Mouse (Mus musculus) inflammation-experienced regulatory T-cells, adult 6 months (primary cell): ENCODE data around the gene 1700092M07Rik. TPM values are rescaled to one million over a fixed set of nuclear protein-coding genes. Genes with fewer than 3 reads are reported as not detected.
"Not testable (repeated sequence)": the region's sequence is repeated elsewhere in the genome, so short reads cannot be mapped to it uniquely, and the experiment has no call there.

Experiments
- ATAC-seq: one replicate; pipeline ENCODE4 v1.8.0; 2017
- polyA plus RNA-seq, 3 experiments: library from polyadenylated mRNA; unstranded; fragments of 100-300 nt; shearing (Covaris generic); gene quantifications; one replicate each; pipeline ENCODE4 v1.2.1; 2017

1700092M07Rik gene
- polyA plus RNA-seq, 3 experiments from 2014 or later = 1.8 TPM; not detected in 2

DNA sequence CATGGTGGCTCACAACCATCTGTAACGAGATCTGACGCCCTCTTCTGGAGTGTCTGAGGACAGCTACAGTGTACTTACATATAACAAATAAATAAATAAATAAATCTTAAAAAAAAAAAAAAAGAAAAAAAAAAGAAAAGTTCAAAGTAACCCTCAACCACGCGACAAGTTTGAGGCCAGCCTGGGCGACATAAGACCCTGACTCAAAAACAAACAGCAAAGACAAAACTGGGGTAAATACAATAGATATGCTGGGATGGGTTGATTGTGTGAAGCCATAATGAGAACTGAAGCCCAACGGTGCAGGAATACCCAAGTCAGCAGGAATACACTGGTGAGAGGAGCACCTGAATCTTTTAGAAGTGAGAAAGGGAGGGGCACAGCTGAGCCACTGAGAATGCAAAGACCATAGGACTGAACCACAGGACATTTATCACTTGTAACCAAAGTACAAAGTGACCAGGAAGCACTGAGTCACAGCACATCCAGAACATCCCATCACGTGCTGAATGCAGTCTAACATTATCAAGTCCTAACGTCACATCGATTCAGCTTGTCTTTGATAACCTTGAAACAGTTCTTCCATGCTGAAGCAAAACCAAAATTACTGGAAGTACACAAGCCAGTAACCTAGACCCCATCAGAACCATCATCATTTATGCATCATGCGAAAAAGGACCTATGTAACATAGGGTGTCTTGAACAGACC, 23.6 kb upstream of the 1700092M07Rik start:
- ATAC-seq = no peak

DNA sequence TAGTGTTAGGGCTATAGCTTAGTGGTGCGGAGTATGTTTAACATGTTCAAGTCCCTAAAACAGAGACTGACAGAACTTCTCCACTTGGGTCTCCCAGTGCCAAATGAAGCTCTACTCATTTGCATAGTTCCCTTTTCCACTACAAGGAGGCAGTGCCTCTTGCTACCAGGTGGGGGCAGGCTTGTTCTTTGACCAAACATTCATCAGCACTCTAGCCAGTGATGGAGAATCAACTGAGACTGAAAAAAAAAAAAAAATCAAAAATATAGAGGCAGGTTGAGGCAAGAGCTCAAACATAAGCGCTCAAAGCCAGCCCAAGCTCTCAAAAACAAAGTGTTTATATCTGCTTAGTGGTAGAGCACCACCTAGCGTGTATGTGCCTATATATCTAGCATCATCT, 22.2 kb upstream of the 1700092M07Rik start:
- ATAC-seq = peak; percentile 28

DNA sequence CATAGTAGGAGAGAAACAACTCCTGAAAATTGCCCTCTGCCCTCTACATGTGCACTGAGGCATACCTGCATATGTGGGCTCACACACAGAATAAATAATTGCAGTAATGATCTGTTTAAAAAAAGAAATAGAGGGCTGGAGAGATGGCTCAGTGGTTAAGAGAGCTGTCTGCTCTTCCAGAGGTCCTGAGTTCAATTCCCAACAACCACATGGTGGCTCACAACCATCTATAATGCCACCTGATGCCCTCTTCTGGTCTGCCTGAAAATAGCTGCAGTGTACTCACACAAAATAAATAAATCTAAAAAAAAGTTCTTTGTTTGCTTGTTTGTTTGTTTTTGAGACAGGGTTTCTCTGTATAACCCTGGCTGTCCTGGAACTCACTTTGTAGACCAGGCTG, 21.5 kb upstream of the 1700092M07Rik start:
- not testable (repeated sequence) for ATAC-seq

DNA sequence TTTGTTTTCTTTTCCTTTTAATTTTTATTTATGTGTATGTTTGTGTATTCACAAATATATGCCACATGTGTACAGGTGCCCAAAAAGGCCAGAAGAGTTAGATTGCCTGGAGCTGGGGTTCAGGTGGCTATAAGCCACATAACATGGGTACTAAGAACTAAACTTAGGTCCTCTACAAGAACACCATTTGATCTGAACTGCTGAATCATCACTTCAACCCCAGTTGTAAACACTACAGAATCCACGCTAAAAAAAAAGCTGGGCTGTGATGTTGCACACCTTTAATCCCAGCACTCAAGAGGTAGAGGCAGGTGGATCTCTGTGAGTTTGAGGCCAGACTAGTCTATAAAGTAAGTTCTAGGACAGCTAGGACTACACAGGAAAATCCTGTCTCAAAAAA, 19.1 kb upstream of the 1700092M07Rik start:
- no peak for ATAC-seq

DNA sequence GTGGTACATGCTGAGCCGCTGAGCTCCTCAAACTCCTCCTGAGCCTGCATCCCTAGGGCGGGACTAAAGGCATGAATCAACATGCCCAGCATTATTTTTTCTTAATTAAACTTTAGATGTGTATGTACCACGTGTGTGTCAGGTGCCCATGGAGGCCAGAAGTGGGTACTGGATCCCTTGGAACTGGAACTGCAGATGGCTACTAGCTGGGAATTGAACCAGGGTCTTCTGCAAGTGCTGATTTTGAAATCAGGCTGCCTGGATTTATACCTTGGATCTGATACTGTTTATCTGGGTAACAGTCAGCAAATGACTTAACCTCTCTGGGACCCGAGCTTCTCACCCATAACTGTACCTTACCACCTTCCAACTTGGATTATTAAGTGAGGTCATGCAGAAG, 18.5 kb upstream of the 1700092M07Rik start:
- ATAC-seq = no peak

DNA sequence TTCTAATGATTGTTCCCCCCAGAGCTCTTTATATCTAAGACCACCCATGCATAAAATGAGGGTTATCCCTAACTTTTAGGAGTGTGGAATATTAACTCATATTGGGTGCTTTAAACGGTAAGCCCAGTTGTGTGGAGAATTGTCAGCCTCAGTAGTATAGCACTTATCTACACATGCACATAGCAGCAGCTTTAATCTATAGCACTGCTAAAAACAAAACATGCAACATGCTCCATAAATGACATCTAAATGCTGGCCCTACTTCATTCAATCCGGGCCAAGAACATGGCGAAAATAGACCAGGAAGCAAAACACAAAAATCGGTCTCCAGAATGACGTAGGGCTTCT, 18.0 kb upstream of the 1700092M07Rik start:
- ATAC-seq = no peak

DNA sequence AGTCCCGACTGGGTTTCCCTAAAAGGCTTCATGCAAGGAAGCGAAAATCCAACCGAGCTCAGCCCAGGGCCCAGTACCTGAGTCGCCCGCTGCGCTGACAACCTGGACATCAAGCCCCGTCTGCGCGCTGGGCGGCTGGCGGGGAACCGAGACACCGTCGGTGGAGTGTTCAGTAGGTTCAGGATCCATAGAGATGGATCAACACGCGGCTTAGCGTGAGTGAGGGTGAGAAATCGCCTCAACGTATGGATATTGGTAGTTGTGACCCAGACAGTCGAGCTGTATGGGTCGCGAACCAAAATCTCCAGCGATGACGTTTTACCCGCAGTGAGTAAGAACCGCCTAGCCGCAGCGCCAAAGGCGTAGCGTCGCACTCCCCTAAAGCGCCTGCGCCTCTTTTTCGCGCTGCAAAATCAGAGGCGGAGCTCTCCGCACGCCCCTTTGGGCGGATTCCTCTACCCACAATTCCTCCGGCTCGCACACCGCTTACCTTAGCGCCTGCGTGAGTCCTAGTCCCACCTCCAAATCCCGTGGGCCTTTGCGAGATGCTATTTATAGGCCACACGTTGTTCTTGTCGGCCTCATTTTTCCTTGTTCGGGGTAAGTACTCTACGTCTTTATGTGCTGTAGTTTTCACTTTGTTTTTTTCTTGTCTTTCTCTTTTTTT, 17.5 kb upstream of the 1700092M07Rik start, which contains the start of gene Slc3a2:
Slc3a2 (minus strand) TSS at position 463 of the 667 bp plus-strand sequence.
- peak; percentile 92 for ATAC-seq

DNA sequence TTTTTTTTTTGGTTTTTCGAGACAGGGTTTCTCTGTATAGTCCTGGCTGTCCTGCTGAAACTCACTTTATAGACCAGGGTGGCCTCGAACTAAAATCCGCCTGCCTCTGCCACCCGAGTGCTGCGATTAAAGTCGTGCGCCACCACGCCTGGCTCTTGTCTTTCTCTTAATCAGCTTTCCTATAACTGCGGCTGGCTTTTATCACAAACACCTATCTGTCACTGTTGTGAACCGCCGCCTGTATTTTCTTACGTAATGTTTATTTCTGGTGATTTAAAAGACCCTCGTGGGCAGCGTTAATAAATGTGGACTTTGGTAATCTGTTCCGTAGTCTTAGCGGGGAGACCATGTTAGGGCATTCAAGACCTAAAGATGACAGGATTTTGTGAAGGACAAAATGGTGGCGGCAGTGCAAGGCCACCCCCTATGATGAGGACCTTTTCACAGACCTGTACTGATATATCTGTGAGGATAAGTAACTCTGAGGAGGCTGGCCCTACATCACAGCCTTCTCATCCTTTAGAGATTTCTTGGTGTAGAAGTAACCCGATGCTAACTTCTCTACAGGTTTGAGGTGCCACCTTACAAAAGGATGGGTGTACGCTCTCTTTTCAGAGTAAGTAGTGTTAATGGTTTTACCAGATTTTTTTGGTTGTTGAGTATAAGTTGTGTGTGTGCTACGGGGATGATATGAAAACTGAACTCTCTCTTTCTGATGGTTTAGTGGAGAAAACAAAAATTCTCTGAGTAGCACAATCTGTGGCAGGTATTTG, 16.8 kb upstream of the 1700092M07Rik start:
- no peak for ATAC-seq

DNA sequence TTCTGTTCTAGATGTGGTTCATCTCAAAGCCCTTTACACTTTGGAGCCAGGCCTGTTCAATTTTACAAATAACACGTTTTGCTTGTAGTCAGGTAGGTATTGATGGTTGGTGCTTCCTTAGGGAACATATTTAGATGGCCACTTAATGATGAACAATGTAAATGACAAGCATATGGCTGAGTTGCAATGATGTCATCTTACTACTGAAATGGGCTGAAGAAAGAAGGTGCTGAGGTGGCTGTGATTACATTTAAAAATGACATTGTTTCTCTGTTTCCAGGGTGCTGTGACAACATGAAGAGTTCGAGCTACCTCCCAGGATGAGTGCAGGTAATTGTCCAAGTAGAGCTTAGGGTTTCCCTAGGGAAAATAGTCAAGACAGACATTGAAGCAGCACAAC, 16.1 kb upstream of the 1700092M07Rik start:
- no peak for ATAC-seq

DNA sequence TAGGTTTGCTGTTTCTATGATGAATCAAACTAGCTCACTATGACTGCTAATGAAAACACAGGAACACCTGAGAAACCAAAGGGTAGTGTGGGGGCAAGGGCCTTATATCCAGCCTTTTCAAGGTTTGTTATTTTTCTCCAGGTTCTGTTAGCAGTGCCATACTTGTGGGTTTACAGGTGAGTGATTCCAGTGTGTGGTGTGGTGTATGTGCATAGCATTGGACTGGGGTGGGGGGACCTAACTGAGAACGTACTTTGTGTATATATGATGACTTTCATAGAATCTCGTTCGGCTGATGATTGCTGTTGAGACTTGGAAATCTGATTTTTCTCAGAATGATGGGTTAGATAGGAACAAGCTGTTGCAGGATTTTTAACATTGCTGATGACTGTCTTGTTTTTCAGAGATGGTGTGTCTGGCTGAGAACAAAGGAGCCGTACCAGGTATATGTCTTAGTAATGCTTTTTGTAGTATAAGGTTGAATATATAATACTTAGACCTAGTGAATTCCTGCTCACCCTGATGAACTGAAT, 15.4 kb upstream of the 1700092M07Rik start:
- no peak for ATAC-seq

DNA sequence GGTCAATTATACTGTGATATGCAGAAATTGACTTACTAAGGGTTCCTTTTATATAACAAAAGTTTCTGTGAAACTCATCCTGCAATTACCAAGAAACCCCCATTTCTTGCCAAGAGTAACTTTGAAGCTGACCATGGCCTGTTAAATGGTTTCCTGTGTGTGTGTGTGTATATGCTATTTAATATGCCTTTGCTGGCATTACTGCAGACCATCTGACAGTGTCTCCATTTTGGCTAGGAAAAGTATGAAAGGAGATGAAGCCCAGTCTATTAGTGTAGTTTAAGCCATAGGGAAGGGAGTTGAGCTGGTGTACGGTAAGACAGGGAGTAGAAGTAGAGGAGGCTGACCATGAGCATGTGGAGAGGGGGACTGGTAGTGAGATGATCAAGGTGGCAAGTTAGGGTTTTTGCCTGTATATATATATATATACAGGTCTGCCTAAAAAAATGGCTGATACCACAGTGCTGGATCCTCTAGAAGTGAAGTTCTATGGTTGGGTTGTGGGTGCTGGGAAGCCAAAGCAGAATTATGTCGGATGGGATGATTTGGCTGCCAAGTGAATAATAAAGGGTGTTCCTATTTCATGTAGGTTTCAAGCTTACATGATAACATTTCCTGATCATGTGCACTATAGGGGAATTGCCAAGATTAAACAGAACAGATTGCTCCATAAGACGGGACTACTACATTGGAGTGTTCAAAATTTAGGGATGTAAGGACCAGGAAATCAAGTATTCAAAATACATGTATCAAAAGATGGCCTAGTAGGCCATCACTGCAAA, 13.7 kb upstream of the 1700092M07Rik start:
- no peak for ATAC-seq

DNA sequence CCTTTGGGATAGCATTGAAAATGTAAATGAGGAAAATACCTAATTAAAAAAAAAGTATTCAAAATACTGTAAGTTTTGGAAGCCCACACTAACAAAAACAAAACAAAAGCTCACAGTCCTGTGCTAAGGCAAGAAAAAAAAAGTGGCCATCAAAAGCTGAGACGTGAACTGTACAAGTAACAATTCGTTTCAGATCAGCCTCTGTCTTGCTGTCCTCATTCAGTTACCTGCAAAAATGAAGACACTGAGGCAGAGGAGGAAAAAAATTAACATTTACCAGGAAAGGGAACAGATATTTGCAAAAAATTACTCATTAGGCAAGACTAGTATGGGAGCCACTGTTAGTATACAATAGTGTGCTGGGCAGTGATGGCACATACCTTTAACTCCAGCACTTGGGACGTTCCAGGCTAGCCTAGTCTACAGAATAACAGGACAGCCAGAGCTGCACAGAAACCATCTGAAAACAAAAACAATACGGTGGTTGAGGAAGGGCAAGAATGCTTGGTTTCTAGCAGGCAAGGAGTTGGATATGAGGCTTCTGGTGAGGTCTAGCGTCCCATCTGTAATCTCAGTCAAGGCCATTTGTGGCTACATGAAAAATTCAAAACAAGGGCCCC, 12.9 kb upstream of the 1700092M07Rik start:
- ATAC-seq = no peak

DNA sequence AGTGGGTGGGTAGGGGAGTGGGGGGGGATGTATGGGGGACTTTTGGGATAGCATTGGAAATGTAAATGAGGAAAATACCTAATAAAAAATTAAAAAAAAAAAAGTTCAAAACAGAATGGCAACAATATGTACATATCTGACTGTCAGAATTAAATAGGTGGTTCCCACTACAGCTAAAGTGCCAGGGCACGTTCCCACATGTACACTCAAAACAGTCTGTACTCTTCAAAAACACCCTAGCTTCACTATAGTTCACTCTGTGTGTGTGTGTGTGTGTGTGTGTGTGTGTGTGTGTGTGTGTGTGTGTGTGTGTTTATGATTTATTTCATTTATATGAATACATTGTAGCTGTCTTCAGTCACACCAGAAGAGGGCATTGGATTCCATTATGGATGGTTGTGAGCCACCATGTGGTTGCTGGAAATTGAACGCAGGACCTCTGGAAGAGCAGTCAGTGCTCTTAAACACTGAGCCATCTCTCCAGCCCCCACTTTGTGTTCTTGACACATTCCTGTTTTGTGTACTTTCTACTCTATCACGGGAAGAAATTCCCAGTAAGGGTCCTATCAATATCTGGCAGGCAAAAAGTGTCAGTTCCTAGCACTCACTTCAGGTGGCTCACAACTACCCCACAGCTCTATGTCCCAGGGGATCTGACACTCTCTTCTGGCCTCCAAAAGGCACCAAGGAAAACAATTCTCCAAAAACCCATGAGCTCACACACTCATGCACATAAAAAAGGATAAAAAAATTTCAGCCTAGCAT, 12.0 kb upstream of the 1700092M07Rik start:
- not testable (repeated sequence) for ATAC-seq

DNA sequence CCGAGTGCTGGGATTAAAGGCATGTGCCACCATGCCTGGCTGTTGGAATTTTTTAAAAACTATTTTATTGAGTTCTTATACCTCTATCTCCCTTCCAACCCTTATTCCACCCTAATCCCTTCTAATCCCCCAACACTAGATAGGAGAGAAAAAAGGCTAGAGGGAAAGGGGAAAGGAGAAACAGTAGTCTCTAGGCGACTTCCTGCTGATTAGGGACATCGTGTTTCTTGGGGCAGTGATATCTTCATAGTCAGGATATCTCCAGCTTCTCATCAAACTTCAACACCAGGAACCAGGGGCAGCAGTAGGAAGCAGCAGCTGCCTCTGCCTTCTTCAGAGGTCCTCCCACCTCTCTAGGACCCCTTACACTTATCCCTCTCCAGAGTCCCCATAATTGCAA, 6.2 kb upstream of the 1700092M07Rik start:
- no peak for ATAC-seq

DNA sequence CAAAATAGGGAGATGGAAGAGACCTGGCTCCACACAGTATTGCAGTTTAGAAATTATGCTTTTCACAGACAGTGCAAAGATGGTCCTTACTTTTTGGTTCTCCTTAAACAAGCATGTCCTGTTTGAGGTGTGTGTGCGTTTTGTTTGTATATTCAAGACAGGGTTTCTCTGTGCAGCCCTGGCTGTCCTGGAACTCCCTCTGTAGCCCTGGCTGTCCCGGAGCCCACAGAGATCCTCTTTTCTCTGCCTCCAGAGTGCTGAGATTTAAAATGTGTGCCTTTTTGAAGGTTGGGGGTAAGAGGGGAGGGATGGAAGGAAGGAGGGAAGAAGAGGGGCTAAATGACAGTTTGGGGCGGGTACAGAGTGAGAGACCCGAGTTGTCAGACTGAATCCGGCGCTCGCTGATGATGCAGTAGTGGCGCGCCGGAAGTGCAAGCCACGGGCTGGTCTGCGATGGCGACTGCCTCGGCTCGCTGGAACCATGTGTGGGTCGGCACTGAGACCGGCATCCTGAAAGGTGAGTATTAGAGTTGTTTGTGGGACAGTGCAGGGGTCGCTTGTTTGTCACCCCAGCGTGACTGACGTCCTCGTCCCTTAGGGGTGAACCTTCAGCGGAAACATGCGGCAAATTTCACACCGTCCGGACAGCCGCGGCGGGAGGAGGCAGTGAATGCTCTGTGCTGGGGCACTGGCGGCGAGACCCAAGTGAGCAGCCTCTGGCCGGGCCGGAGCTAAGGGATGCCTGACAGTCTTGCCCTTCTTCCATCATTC, 4.9 kb upstream of the 1700092M07Rik start, which contains the start of gene Wdr74:
Wdr74 (plus strand) TSS at position 439 of the 771 bp plus-strand sequence.
- peak; percentile 95 for ATAC-seq

DNA sequence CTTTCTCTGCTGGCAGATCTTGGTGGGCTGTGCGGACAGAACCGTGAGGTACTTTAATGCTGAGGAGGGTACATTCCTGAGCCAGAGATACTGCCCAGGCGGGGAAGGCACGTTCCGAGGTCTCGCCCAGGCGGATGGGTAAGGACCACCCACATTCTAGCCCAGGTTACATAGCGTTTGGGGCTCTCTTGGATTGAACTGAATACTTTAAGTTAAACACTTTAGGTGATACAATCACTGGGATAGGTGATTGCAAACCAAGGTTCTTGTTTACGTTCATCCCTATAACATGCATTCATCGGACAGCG, 4.4 kb upstream of the 1700092M07Rik start:
- no peak for ATAC-seq

DNA sequence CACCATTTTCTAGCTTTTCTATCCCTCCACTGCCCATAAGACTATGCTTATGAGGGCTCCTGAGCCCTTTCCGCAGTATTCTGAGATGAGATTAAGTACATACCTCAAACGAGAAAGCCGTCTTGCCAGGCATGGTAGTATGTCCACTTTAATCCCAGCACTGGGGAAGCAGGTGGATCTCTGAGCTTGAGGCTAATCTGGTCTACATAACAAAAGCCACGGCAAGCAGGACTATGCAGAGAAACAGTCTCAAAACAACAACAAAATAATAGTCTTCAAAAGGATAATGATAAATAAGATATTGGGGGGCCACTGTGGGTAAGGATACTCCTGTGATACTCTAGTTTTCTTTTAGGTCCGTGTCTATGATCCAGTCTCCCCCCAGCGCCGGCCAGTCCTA, 1.6 kb upstream of the 1700092M07Rik start:
- ATAC-seq = no peak

DNA sequence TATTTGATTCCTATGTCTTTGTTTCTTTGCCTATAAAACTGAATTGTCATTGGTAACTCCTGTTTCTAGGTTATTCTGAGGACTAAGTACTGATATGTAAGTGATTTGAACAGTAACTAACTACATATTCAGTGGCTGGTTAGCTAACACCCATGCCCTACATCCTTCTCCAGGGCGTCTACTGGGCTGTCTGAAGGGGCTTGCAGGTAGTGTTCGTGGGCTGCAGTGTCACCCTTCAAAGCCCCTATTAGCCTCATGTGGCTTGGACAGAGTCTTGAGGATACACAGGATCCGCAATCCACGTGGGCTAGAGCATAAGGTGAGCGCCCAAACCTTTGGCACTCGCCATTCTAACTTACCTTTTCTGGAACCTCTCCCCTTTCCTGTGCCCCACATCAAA, 872 bp upstream of the 1700092M07Rik start:
- no peak for ATAC-seq

DNA sequence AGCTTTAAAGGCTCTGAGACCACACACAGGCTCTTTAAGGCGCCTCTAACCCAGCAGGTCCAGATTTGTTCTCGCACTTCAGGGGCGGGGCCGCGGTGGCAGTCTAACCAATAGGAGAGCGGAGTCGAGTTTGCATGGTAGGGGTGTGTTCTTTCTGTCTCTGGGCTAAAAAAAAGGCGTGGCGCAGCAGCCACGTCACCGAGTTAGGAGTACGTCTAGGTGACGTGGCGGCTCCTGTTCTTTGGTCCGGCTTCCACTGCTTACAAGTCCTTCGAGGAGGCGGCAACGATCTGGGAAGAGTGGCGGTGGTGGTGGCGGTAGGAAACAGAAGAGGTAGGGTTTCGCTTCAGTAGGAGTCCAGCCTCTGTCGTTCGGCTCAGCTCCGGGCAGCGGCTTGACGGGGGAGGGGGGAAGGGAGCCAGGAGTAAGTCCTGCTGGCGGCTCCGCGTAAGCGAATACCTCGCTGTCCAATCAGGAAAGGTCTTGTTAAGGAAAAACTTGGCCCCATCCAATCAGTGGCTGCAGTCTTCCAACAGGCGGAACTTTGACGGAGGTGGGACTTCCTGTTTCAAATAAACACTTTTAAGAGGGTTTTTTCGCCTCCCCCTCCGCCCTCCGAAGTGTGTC, 838 bp downstream of the 1700092M07Rik start, which contains the start of gene Stx5a:
Stx5a (plus strand) TSS at position 171 of the 627 bp plus-strand sequence.
- ATAC-seq = peak; percentile 97

DNA sequence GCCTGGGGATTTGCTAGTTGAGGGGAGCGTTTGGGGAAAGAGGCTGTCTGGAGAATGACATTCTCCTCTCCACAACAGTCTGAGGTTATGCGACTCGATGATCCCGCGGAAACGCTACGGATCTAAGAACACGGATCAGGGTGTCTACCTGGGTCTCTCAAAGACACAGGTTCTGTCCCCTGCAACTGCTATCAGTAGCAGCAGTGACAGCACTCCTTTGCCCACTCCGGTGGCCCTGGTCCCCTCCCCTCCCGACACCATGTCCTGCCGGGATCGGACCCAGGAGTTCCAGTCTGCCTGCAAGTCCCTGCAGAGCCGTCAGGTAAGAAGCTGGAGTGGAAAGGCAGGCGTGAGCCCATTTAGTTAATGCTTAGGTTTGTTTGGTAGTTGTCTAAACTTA, 1.7 kb downstream of the 1700092M07Rik start:
- no peak for ATAC-seq
